Mouse (Mus musculus) embryo, embryonic 9.5 days (tissue): ENCODE data around the gene Reln.
A peak's percentile ranks its signal among the peaks of the same experiment; 100 is the strongest.

Experiments used
- DNase-seq: peaks from one replicate; pipeline ENCODE4 v3.0.0-alpha.2; 2017; ENCODE audit errors: extremely low spot score

The Reln gene

DNA sequence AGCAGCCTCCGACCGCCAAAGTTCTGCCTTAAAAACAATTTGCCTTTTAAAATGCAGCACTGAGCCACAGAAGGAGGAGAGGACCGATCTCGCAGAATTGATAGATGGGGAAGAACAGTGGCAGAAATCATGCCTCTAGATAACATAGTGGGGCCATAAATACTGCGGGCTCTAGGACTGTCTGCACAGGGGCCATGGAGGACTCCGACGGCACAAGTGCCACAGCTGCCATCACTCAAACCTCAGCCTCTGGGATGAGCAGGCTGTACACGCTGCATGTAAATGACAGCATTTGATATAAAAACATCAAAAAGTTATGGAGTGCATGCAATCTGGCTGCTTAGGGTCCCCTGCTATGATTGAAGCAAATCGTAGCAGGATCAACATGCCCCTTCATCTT, 227.6 kb downstream of the Reln start:
- no peak for DNase-seq

- no peak for DNase-seq
These were observed 237.6 kb downstream of the Reln start for GRCm38 (mm10) chr5:22106811-22107485.

GRCm38 (mm10) chr5:22094984-22095383, 249.5 kb downstream of the Reln start:
- no peak for DNase-seq

GRCm38 (mm10) chr5:22094043-22094442, 250.5 kb downstream of the Reln start:
- DNase-seq, result no peak

GRCm38 (mm10) chr5:22093157-22093865, 251.2 kb downstream of the Reln start:
- peak; percentile 9 for DNase-seq

- DNase-seq, result no peak
These were observed 264.0 kb downstream of the Reln start for GRCm38 (mm10) chr5:22080468-22080986.

- DNase-seq, result no peak
These were observed 269.5 kb downstream of the Reln start for GRCm38 (mm10) chr5:22074971-22075370.

GRCm38 (mm10) chr5:22072591-22072990, 271.9 kb downstream of the Reln start:
- no peak for DNase-seq

DNA sequence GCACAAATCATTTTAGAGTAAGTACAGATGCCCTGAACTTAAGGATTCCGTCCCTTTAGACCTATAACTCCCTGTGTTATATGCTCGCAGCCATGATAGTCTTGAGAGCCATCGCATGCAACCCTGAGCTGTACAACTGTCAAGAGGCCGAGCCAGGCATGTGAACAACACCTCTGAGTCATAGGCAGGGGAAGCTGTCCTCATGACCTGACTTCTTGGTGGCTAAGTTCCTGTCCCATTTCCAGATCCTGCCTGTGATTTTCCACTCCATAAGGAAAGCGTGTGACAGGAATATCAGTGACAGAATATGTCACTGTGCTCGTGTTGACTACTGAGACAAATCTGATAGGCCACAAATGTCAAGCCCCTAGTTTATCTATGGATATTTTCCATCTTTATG, 285.3 kb downstream of the Reln start:
- no peak for DNase-seq

DNA sequence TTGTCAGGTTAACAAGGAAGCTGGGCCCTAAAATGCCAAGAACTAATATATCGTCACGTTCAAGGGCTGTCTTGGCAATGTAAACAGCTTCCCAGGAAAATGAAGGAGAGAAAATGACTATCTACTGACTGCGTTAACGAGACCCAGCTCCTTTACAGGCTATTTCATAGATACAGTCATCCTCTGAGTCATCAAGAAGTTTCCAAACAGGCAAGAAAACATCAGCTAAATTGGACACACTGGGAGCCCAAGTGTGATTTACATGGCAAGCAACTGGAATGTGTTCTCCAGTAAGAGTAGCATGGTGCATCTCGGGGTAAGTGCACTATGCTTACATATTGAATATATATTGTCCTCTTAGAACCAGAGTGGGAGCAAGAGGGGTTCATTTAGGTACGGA, 302.7 kb downstream of the Reln start:
- no peak for DNase-seq

DNA sequence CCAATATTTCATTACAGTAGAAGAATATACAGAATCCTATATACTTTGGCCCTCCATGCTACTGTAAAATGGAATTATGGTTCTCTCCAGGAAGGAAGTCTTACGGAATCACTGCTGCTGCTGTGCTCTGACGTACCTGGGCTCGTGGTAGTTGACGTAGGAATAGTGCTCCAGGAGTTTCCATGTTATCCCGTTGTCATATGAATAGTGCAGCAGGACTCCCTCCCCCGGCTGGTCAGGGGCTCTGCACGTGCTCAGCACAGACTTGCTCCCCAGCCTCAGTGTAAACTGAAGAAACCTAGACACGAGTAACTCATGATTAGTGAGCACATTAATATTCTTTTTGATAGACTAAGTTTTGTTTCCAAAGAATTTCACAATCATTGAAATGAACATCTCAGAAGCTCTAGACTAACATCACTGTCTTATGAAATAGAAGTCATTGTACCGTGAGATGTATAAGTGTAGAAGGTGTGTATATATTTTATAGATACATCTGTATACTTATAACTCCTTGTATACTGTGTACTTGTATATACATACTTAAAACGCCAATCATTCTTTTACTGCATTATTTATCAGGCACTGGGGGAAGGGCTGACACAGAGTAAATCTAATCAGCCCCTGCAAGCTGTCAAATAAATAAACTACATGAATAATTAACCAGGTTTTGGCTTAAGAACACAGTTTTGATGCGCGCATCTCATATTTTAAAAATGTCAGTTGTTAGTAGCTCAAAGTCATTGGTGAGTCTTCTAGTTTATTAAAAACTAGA, 304.9 kb downstream of the Reln start:
- no peak for DNase-seq

DNA sequence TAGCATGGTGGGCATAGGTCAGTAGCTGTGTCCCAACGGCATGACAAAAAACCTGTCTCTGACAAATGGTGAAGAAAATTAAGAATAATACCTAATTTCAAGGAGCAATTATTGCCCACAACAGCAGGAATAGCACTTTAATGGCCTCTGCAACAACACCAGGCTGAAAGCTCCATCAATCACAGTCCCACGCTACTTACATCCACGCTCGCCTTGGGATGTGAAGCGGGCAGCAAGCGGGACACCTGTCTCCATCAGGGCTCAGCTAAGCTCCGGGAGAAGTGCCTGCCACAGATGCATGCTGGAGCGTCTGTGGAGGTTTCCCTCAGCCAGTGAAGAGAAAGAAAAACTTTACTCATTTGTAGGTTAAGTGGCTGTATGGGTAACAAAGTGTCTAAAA, 309.3 kb downstream of the Reln start:
- DNase-seq, result no peak

DNA sequence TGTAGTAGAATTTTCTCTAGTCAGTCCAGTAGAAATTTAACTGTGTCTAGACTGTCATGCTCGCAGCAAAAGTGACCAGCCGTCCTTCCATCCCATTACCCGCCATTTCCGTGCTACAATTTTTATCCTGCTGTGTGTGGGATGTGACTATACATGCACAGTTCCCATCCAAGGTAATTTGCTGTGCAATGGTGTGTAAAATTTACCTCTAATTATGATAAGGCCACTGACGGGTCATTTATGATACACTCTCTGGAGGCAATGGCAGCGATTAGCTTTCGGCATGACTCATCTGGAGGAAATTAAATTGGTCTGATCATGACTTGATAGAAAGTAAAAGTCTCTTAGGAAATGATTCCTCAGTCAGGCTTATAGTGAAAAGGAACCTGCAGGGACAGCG, 311.5 kb downstream of the Reln start:
- DNase-seq, result no peak

- peak; percentile 31 for DNase-seq
These were observed 312.8 kb downstream of the Reln start for GRCm38 (mm10) chr5:22031653-22032052.

- no peak for DNase-seq
These were observed 316.1 kb downstream of the Reln start for GRCm38 (mm10) chr5:22028379-22028778.

- DNase-seq, result no peak
These were observed 317.1 kb downstream of the Reln start for GRCm38 (mm10) chr5:22027240-22027875.

- DNase-seq, result no peak
These were observed 318.8 kb downstream of the Reln start for GRCm38 (mm10) chr5:22025746-22026145.

- no peak for DNase-seq
These were observed 320.4 kb downstream of the Reln start for GRCm38 (mm10) chr5:22024108-22024507.

DNA sequence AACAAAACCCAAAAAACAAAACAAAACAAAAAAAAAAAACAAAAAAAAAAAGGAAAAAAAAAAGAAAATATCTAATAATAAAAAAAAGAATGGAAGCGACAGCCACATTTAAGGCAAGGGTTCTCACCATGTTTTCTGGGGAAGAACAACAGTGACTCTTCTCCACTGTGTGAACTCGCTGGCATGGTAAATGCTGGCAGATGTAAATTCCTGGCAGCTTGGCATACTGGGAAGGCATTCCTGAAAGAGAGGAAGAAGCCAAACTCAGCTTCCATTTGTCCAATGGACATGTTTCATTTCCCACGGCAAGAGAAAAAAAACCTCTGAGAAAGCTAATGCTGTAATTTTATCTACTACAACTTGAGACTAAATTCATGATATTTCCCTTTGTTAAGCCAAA, 326.6 kb downstream of the Reln start:
- DNase-seq, result no peak

DNA sequence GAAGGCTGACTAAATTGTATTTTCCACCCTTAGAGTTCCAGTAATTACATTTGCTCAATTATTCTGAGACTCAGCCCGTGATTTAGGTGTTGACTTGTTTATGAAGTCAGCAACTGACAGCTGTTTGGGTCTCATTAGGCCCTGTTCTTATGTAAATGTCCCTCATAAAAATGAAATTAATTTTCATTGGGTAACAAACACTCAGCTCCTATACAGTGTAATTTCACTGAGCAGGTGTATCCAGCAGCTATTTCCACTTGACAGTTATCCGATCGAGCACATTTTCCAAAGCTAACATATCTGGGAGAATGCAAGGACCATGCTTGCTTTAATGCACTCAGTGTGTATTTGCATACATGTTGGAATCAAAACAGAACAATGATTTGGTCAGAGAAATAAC, 330.0 kb downstream of the Reln start:
- no peak for DNase-seq

DNA sequence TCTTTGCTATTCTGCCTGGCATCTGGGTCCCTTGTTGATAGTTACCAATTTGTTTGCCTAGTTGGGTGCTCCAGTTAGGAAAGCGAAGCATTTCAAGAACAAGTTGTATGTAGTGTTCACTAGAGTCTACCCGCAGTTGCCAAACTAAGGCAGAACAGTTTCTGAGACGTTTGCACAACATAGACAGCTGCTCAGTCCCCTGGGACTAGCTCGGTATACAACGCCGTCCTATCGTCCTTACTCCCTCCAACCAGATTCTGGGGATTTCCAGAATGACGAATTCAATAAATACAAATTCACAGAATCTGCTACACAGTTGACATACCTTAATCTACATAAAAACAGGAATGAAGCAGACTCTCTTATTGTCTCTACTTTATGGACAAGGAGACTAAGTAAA, 335.4 kb downstream of the Reln start:
- DNase-seq, result no peak
